Mouse (Mus musculus): ENCODE data around the gene Dxo.
A peak's percentile ranks its signal among the peaks of the same experiment; 100 is the strongest.
"Not testable (repeated sequence)": the region's sequence is repeated elsewhere in the genome, so short reads cannot be mapped to it uniquely, and the experiment has no call there.

Gene Dxo

DNA sequence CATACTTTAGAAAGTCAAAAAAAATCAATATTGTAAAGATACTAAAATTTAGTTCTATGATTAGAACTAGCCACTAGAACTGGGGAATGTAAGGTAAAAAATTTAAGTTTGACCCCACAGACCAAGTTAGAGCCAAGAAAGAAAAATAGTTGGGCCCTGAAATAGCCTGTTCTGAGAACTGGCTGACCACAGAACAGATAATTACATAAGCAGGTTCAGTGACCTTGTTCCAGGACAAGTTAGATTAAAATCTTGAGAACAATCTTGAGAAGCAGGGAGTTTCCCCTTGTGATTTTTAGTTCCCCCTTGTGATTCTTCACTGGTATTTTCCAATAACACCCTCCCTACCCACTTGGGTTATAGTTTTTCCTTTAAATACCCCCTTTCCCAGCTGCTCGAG lies 6.0 kb upstream of the Dxo start:
- not testable (repeated sequence) for DNase-seq (ENCODE audit: low read depth, low spot score)

DNA sequence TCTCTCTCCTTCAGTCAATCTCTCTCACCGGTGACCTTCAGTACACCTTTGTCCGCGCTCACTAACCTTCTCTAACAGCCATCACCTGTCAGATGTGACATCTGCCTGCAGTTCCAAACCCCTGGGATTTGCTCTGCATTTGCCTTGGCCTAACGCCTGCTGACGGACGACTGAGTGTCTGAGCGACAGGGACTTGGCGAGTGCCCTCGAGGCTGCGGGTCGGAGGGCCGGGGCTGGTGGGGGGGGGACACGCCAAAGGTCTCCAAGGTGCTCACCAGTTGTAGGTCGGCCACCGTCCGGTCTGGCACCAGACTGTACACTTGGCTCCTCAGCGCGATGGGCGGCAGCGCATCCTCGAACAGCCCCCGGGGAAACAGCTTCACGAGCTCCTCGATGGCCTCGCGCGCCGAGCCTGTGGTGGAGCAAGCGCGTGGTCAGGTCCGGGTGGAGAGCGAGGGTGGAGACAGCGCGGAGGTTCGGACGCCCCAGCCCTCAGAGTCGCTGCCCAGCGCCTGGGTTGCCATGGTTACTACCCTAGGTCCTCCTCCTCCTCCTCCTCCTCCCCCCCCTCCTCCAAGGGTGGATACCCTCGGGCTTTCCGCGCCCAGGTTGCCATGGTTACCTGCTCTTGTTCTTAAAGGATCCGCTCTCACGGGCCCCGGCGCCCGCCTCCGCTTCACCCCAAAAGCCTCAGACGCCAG lies 514 bp upstream of the Dxo start:
- no peak for DNase-seq (ENCODE audit: low read depth, low spot score)

DNA sequence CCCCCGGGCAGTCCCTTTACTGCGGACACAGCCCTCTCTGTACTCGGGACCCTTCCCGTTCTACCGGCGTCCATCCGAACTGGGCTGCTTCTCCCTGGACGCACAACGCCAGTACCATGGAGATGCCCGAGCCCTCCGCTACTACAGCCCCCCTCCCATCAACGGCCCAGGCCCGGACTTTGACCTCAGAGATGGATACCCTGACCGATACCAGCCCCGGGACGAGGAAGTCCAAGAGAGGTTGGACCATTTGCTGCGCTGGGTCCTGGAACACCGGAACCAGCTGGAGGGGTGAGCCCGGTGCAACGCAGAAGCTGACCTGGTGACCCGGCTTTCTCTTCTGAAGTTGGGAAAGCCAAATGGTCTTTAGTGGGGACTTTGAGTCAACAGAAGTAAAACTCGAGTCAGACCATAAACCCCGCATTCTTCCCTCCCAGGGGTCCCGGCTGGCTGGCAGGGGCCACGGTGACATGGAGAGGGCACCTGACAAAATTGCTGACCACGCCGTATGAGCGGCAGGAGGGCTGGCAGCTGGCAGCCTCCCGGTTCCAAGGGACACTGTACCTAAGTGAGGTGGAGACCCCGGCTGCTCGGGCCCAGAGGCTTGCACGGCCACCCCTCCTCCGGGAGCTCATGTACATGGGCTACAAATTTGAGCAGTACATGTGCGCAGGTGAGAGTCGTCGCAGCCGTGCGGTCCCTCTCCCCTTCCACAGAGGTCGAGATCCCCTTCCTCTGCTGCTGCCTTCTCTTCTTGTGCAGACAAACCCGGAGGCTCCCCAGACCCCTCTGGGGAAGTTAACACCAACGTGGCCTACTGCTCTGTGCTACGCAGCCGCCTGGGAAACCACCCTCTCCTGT lies 875 bp downstream of the Dxo start:
- DNase-seq (ENCODE audit: low read depth, low spot score): no peak

GRCm38 (mm10) chr17:34838785-34839184 lies 2.0 kb downstream of the Dxo start:
- DNase-seq (ENCODE audit: low read depth, low spot score): no peak

- no peak for DNase-seq (ENCODE audit: low read depth, low spot score)
Observed at GRCm38 (mm10) chr17:34840736-34841307, 4.0 kb downstream of the Dxo start.

DNA sequence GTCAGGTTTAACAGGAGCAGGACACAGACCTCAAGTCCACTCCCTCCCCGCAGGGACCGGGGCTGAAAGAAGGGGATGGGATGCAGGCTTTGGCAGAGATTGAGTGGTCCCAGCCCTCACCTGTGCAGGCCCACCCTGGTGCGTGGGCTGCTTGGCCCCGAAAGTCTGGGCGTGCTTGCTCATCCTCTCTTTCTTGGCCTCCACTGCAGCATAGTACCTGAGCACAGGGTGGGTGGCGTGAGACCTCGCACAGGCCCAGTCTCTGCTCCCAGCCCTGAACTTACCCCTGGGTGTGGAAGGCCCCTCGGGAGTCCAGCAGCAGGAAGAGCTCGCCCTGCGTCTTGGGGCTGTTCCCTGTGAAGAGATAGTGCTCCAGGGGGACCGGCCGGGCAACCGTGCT lies 8.1 kb downstream of the Dxo start:
- DNase-seq (ENCODE audit: low read depth, low spot score): no peak

GRCm38 (mm10) chr17:34847192-34847591 lies 10.4 kb downstream of the Dxo start:
- no peak for DNase-seq (ENCODE audit: low read depth, low spot score)

DNA sequence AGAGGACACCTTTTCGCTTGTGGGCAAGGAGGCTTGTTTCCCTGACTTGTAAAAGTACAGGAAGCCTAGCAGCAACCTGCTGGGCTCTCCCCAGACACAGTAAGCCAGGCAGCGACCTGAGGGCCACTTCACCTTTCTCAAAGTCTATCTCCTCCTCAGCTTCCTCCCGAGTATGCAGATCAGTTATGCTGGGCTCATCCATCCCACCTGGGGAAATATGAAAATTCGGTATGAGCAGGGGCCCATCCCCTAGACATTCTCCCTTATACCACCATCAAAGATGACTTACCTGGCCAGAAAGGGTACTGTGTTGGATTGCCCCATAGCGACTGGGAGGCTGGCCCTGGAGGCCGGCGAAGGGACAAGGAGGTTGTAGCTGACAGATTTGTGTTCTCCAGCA lies 10.8 kb downstream of the Dxo start:
- DNase-seq (ENCODE audit: low read depth, low spot score): no peak

GRCm38 (mm10) chr17:34849722-34850516 lies 13.1 kb downstream of the Dxo start, which contains the start of the genes Skiv2l and Nelfe:
TSS of gene Skiv2l (minus strand) at chr17:34850210.
TSS of gene Nelfe (plus strand) at chr17:34850391.
- DNase-seq (ENCODE audit: low read depth, low spot score): peak; percentile 92

GRCm38 (mm10) chr17:34850517-34851125 lies 13.8 kb downstream of the Dxo start:
- DNase-seq (ENCODE audit: low read depth, low spot score): no peak

DNA sequence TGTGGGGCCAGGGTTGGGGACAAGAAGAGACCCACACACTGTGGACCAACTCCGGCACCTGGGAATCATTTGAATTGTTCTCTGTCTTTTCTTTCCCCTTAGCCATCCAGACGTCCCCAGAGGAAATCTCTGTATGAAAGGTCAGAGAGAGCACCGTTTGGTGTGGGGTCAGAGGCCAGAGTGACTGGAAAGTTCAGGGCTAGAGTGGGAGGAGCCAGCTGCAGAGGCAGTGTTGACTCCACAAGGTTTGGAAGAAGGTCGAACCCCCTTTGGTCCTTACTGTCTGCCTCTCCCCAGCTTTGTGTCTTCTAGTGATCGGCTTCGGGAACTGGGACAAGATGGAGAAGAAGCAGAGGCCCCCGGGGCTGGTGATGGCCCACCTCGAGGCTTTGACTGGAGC lies 16.7 kb downstream of the Dxo start:
- no peak for DNase-seq (ENCODE audit: low read depth, low spot score)

GRCm38 (mm10) chr17:34854761-34855160 lies 17.9 kb downstream of the Dxo start:
- DNase-seq (ENCODE audit: low read depth, low spot score): no peak

- DNase-seq (ENCODE audit: low read depth, low spot score): no peak
Observed at GRCm38 (mm10) chr17:34855825-34856224, 19.0 kb downstream of the Dxo start.

DNA sequence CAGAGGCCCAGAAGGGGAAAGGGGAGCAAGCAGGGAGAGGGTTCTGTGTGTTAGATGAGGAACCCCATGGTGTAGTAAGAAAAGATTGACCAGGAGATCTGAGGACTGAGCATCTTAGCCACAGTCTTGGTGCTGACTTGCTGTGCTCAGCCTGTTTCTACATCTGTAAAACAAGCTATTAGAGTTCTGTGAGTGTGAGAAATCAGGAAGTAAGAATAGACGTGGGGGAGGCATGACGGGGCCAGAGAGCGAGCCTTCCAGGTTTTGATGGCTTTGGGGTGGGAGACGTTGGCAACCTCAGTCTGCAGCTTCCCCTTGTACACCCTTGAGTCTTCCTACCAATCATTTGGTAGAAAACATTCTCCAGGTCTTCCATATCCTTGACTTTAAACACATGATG lies 21.9 kb downstream of the Dxo start:
- no peak for DNase-seq (ENCODE audit: low read depth, low spot score)

GRCm38 (mm10) chr17:34860514-34860913 lies 23.7 kb downstream of the Dxo start:
- DNase-seq (ENCODE audit: low read depth, low spot score): no peak

DNA sequence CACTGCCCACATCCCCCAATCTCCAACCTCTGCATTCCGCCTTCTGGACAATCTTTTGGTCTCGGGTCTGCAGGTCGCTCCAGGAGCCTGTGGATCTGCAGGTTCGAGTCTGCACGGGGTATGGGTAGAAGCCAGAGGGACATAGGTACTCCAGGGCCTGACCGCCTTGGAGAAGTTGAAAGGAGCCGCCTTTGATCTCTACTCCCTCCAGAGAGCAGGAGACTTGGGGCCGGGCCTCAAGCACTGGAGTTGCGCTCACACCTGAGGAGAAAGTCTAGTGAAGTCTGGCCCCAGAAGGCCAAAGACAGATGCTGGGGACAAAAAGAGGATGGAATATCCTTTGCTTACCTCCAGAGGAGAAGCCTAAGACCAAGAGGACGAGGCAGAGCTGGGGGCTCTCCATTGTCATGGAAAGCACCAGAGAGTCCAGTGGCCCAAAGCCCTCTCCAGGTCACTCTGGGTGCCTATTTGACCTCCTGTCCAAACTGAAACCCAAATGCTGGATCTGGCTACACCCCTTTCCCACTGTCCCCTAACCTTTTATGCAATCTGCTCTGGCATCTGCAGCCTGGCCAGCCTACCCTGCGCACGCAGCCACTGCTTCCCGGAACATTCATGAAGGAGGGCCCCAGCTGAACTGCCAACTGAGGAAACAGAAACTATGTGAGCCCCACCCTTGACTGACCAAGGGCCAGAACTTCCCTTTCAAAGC lies 25.0 kb downstream of the Dxo start:
- no peak for DNase-seq (ENCODE audit: low read depth, low spot score)

GRCm38 (mm10) chr17:34862416-34863081 lies 25.7 kb downstream of the Dxo start, which contains the start of gene Cfb:
TSS of gene Cfb (minus strand) at chr17:34862518.
- DNase-seq (ENCODE audit: low read depth, low spot score): no peak

DNA sequence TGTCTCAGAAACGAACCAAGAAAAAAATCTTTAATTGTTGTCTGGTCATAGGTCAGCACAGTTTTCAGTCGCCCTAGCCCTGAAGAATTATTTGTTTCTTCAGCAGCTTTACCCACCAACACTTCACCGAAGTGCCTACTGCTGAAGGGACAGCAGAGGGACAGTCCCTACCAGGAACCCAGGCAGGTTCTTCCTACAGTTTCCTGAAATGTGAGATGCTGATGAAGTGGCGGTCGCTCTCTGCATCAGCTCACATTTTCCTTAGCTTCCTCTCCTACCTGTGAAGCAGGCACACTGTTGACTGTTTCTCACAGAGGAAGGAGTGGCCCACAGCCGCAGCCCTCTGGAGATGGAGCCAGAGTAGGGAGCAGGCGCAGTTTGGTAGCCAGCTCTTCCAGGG lies 29.2 kb downstream of the Dxo start:
- DNase-seq (ENCODE audit: low read depth, low spot score): no peak

DNA sequence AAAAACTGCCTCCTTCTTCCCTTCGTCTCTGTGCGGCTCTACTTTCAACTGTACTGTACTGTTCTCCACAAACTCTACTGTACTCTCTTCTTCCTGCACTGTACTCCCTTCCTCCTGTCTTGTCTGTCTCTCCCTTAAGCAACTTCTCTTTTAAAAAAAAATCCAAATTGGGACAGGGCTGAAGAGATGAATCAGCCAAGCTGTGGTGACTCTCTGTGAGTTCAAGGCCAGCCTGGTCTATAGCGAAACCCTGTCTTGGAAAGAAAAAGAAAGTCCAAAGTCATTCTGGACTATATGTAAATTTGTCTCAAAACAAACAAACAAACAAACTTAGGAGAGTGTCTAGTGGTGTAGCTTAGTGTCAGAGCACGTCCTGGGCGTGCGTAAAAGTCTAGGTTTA lies 37.5 kb downstream of the Dxo start:
- no peak for DNase-seq (ENCODE audit: low read depth, low spot score)

- DNase-seq (ENCODE audit: low read depth, low spot score): no peak
Observed at GRCm38 (mm10) chr17:34879336-34879879, 42.6 kb downstream of the Dxo start, which contains the start of gene Zbtb12. TSS of gene Zbtb12 (plus strand) at chr17:34879483.
